In genomic region chr9:44914706-44915105, GRCm38 (mm10) we compare ENCODE assay signal across 15 mouse cellular contexts. TPM values are rescaled to one million over a fixed set of nuclear protein-coding genes. Genes with fewer than 3 reads are reported as not detected.
A peak's percentile ranks its signal among the peaks of the same experiment; 100 is the strongest.
DNase-seq lines count a peak whose midpoint lies in the region; ATAC-seq lines count a peak whose summit lies in the region.
"Had no signal": no experiment of that assay in that cellular context is flagged by ENCODE, and none has a peak within 500 bp of the region (broad histone marks: within the 10 kb centered on the region; RNA-seq: fewer than 3 reads in every experiment).

No protein-coding gene starts in this region.

- H3K4me2 ChIP-seq in forebrain, embryonic 15.5 days (replicated peaks), result no peak overlapping the region
- H3K4me2 ChIP-seq in forebrain, embryonic 11.5 days (ENCODE audit: low read depth, low read length, severe bottlenecking), result no peak overlapping the region
- H3K4me2 ChIP-seq in kidney, embryonic 14.5 days (replicated peaks; ENCODE audit: low read depth, low read length), result no peak overlapping the region
- no peak overlapping the region for H3K4me2 ChIP-seq in embryonic facial prominence, embryonic 14.5 days (ENCODE audit: low read depth, low read length)
- H3K4me2 ChIP-seq: intestine, embryonic 15.5 days; lung, embryonic 15.5 days had no signal

- 22% methylated on average over 4 of the region's 4 CpGs for WGBS in forebrain, embryonic 15.5 days
- 62% methylated on average over 4 of the region's 4 CpGs for WGBS in forebrain, embryonic 11.5 days
- 26% methylated on average over 4 of the region's 4 CpGs for WGBS in kidney, embryonic 14.5 days
- 25% methylated on average over 4 of the region's 4 CpGs for WGBS in embryonic facial prominence, embryonic 14.5 days

- H3K27ac ChIP-seq in forebrain, embryonic 15.5 days (replicated peaks), result peak overlapping the region; percentile 12
- no peak overlapping the region for H3K27ac ChIP-seq in forebrain, embryonic 11.5 days (ENCODE audit: low read depth, low read length)
- 0 out of 2 replicates have a peak overlapping the region, but pooled peaks have one; percentile 26 for H3K27ac ChIP-seq in kidney, embryonic 14.5 days (ENCODE audit: low read depth, low read length)
- H3K27ac ChIP-seq in embryonic facial prominence, embryonic 14.5 days (replicated peaks; ENCODE audit: low read depth, low read length), result peak overlapping the region; percentile 48; the same call in 1 of the 2 replicates
- H3K27ac ChIP-seq: intestine, embryonic 15.5 days; lung, embryonic 15.5 days had no signal

- no peaks in the 10 kb centered on the region for H3K27me3 ChIP-seq in forebrain, embryonic 15.5 days
- no peaks in the 10 kb centered on the region for H3K27me3 ChIP-seq in forebrain, embryonic 11.5 days (ENCODE audit: control insufficient read depth, insufficient read depth, low read length)
- H3K27me3 ChIP-seq in kidney, embryonic 14.5 days (ENCODE audit: control insufficient read depth, insufficient read depth, low read length), result no peaks in the 10 kb centered on the region
- no peaks in the 10 kb centered on the region for H3K27me3 ChIP-seq in embryonic facial prominence, embryonic 14.5 days (replicated peaks; ENCODE audit: control insufficient read depth, insufficient read depth, low read length)
- H3K27me3 ChIP-seq: intestine, embryonic 15.5 days; lung, embryonic 15.5 days had no signal

- no peak overlapping the region for H3K9ac ChIP-seq in forebrain, embryonic 15.5 days (replicated peaks)
- H3K9ac ChIP-seq in forebrain, embryonic 11.5 days (ENCODE audit: low read length), result no peak overlapping the region
- H3K9ac ChIP-seq in kidney, embryonic 14.5 days (ENCODE audit: low read depth, low read length), result no peak overlapping the region
- no peak overlapping the region for H3K9ac ChIP-seq in embryonic facial prominence, embryonic 14.5 days (ENCODE audit: low read depth, low read length)
- H3K9ac ChIP-seq: intestine, embryonic 15.5 days; lung, embryonic 15.5 days had no signal

- DNase-seq in forebrain, embryonic 11.5 days (ENCODE audit: low spot score), result no peak
- DNase-seq in kidney, adult 9 months, result no peak
- DNase-seq in lung, postnatal 14 days, result peak; percentile 4
- DNase-seq in lung, postnatal 36 days, result no peak
- peak; percentile 59 for DNase-seq in embryonic facial prominence, embryonic 14.5 days (ENCODE audit: low spot score)
- DNase-seq: cerebellum, adult 8-10 months; gastrocnemius, postnatal 36 days; layer of hippocampus, adult 9-11 months; left cerebral cortex, postnatal 4 days; right cerebral cortex, postnatal 25 days had no signal

- no peak overlapping the region for H3K4me3 ChIP-seq in forebrain, embryonic 15.5 days
- H3K4me3 ChIP-seq in forebrain, embryonic 11.5 days (ENCODE audit: low read depth, low read length), result no peak overlapping the region
- H3K4me3 ChIP-seq in kidney, embryonic 14.5 days (ENCODE audit: low read length), result no peak overlapping the region
- no peak overlapping the region for H3K4me3 ChIP-seq in embryonic facial prominence, embryonic 14.5 days (ENCODE audit: low read depth, low read length)
- H3K4me3 ChIP-seq: intestine, embryonic 15.5 days; lung, embryonic 15.5 days had no signal

- peaks cover 30% of the 10 kb centered on the region for H3K36me3 ChIP-seq in forebrain, embryonic 15.5 days
- H3K36me3 ChIP-seq in forebrain, embryonic 11.5 days (ENCODE audit: control insufficient read depth, insufficient read depth, low read length), result no peaks in the 10 kb centered on the region
- H3K36me3 ChIP-seq in kidney, embryonic 14.5 days (ENCODE audit: control insufficient read depth, insufficient read depth, low read length), result peaks cover 24% of the 10 kb centered on the region
- peaks cover 34% of the 10 kb centered on the region for H3K36me3 ChIP-seq in embryonic facial prominence, embryonic 14.5 days (ENCODE audit: control insufficient read depth, insufficient read depth, low read length)

- H3K9me3 ChIP-seq in forebrain, embryonic 15.5 days, result no peaks in the 10 kb centered on the region
- no peaks in the 10 kb centered on the region for H3K9me3 ChIP-seq in forebrain, embryonic 11.5 days (ENCODE audit: control insufficient read depth, low read length)
- H3K9me3 ChIP-seq in kidney, embryonic 14.5 days (ENCODE audit: control insufficient read depth, low read length), result no peaks in the 10 kb centered on the region
- H3K9me3 ChIP-seq in embryonic facial prominence, embryonic 14.5 days (ENCODE audit: control insufficient read depth, low read length), result no peaks in the 10 kb centered on the region
- H3K9me3 ChIP-seq: intestine, embryonic 15.5 days; lung, embryonic 15.5 days had no signal

- H3K4me1 ChIP-seq in forebrain, embryonic 15.5 days, result peaks cover 23% of the 10 kb centered on the region
- H3K4me1 ChIP-seq in forebrain, embryonic 11.5 days (replicated peaks; ENCODE audit: control insufficient read depth, insufficient read depth, low read length), result 0 out of 2 replicates have a peak, but pooled peaks cover 2% of the 10 kb centered on the region
- peaks cover 16% of the 10 kb centered on the region for H3K4me1 ChIP-seq in kidney, embryonic 14.5 days (ENCODE audit: control insufficient read depth, insufficient read depth, low read length)
- H3K4me1 ChIP-seq in embryonic facial prominence, embryonic 14.5 days (ENCODE audit: control insufficient read depth, insufficient read depth, low read length), result peaks cover 15% of the 10 kb centered on the region

- no peak for ATAC-seq in forebrain, embryonic 15.5 days (replicated peaks)
- no peak for ATAC-seq in forebrain, embryonic 11.5 days (replicated peaks; ENCODE audit: low FRiP score)
- no peak for ATAC-seq in kidney, embryonic 14.5 days (ENCODE audit: low FRiP score, low TSS enrichment)
- ATAC-seq in embryonic facial prominence, embryonic 14.5 days (ENCODE audit: low read depth), result no peak
- no peak for ATAC-seq in CD4-positive, CD25-positive, alpha-beta regulatory T cell, adult 4 months
- ATAC-seq: intestine, embryonic 15.5 days had no signal

RNA-seq across cellular contexts. Expression of gene Atp5l, which starts 5.8 kb away (rescaled TPM):
- polyA plus RNA-seq in forebrain, embryonic 15.5 days (2015; fragmentation: Nextera tagmentation; extraction: Ambion mirVana), result 730 and 763 TPM in 2 replicates
- 496 and 546 TPM in 2 replicates for polyA plus RNA-seq in forebrain, embryonic 11.5 days (2014; fragmentation: Nextera tagmentation; extraction: Ambion mirVana)
- polyA plus RNA-seq in kidney, embryonic 14.5 days (2014; fragmentation: Nextera tagmentation; extraction: Ambion mirVana), result 674 and 931 TPM in 2 replicates
- polyA plus RNA-seq in embryonic facial prominence, embryonic 14.5 days (2014; fragmentation: Nextera tagmentation; extraction: Ambion mirVana), result 681 and 870 TPM in 2 replicates
- 100 to 1,000 TPM; 416 to 524 TPM for polyA plus RNA-seq in CD4-positive, CD25-positive, alpha-beta regulatory T cell, adult 4 months (2017; shearing (Covaris generic))

RNA-seq across cellular contexts. Expression of gene Kmt2a, which starts 33.6 kb away (rescaled TPM):
- 30.3 and 31.6 TPM in 2 replicates for polyA plus RNA-seq in forebrain, embryonic 15.5 days (2015; fragmentation: Nextera tagmentation; extraction: Ambion mirVana)
- 18.2 and 23.2 TPM in 2 replicates for polyA plus RNA-seq in forebrain, embryonic 11.5 days (2014; fragmentation: Nextera tagmentation; extraction: Ambion mirVana)
- 14.9 and 15.2 TPM in 2 replicates for polyA plus RNA-seq in kidney, embryonic 14.5 days (2014; fragmentation: Nextera tagmentation; extraction: Ambion mirVana)
- polyA plus RNA-seq in embryonic facial prominence, embryonic 14.5 days (2014; fragmentation: Nextera tagmentation; extraction: Ambion mirVana), result 12.0 and 12.3 TPM in 2 replicates
- polyA plus RNA-seq in CD4-positive, CD25-positive, alpha-beta regulatory T cell, adult 4 months (2017; shearing (Covaris generic)), result 10 to 100 TPM; 34.7 to 41.1 TPM

RNA-seq across cellular contexts. Expression of gene Ube4a, which starts 50.7 kb away (rescaled TPM):
- 37.0 and 39.0 TPM in 2 replicates for polyA plus RNA-seq in forebrain, embryonic 15.5 days (2015; fragmentation: Nextera tagmentation; extraction: Ambion mirVana)
- polyA plus RNA-seq in forebrain, embryonic 11.5 days (2014; fragmentation: Nextera tagmentation; extraction: Ambion mirVana), result 32.0 and 32.6 TPM in 2 replicates
- 25.6 and 38.2 TPM in 2 replicates for polyA plus RNA-seq in kidney, embryonic 14.5 days (2014; fragmentation: Nextera tagmentation; extraction: Ambion mirVana)
- polyA plus RNA-seq in embryonic facial prominence, embryonic 14.5 days (2014; fragmentation: Nextera tagmentation; extraction: Ambion mirVana), result 25.5 and 30.3 TPM in 2 replicates
- polyA plus RNA-seq in CD4-positive, CD25-positive, alpha-beta regulatory T cell, adult 4 months (2017; shearing (Covaris generic)), result 10 to 100 TPM; 26.6 to 40.4 TPM

Comparison
In these comparisons a context has a peak if more than half of its experiments do, and no peak if none do; other contexts are left out.
1. DNase-seq: peak in lung, postnatal 14 days (single experiment) and embryonic facial prominence, embryonic 14.5 days (single experiment); none in forebrain, embryonic 11.5 days (single experiment), kidney, adult 9 months (single experiment) and lung, postnatal 36 days (single experiment).